Mouse (Mus musculus) neural tube, embryonic 14.5 days (tissue): ENCODE measurements around the gene Apobec1. TPM values are rescaled to one million over a fixed set of nuclear protein-coding genes. Genes with fewer than 3 reads are reported as not detected.

Source experiments
- ATAC-seq: fragments of 200-750 bp; cut with Nextera tagmentation; 2 replicates; pipeline ENCODE4 v1.8.0; 2017; ENCODE audit warnings: low read depth, mild to moderate bottlenecking, moderate TSS enrichment, moderate library complexity
- H3K27ac ChIP-seq: fragments of 300-500 bp; sonication (generic); 2 replicates; pipeline ENCODE4 v1.5.1; 2014; ENCODE audit warnings: low read depth, mild to moderate bottlenecking, control low read depth, low read length, moderate library complexity, mixed read lengths
- H3K27me3 ChIP-seq: fragments of 300-500 bp; sonication (generic); 2 replicates; pipeline ENCODE4 v1.6.1; 2014; ENCODE audit warnings: low read length; ENCODE audit not compliant: control insufficient read depth, insufficient read depth
- H3K36me3 ChIP-seq: fragments of 300-500 bp; sonication (generic); 2 replicates; pipeline ENCODE4 v1.6.1; 2014; ENCODE audit warnings: low read length, mixed read lengths; ENCODE audit not compliant: control insufficient read depth, insufficient read depth
- H3K4me1 ChIP-seq: fragments of 300-500 bp; sonication (generic); 2 replicates; pipeline ENCODE4 v1.6.1; 2014; ENCODE audit warnings: low read length; ENCODE audit not compliant: control insufficient read depth, insufficient read depth
- H3K4me2 ChIP-seq: fragments of 300-500 bp; sonication (generic); 2 replicates; pipeline ENCODE4 v1.6.1; 2014; ENCODE audit warnings: mild to moderate bottlenecking, low read depth, low read length, control low read depth
- H3K4me3 ChIP-seq: fragments of 300-500 bp; sonication (generic); 2 replicates; pipeline ENCODE4 v1.5.1; 2014; ENCODE audit warnings: low read depth, low read length, control low read depth, mixed read lengths
- H3K9ac ChIP-seq: fragments of 300-500 bp; sonication (generic); replicated peaks from 2 replicates; pipeline ENCODE4 v1.6.1; 2014; ENCODE audit warnings: low read depth, mild to moderate bottlenecking, control low read depth, low read length, mixed read lengths
- H3K9me3 ChIP-seq: fragments of 300-500 bp; sonication (generic); 2 replicates; pipeline ENCODE4 v1.6.1; 2016; ENCODE audit warnings: low read length; ENCODE audit not compliant: control insufficient read depth
- WGBS: fragments of 180-500 bp; shearing (Covaris S2); extraction: QIAGEN DNeasy Blood & Tissue Kit; methylation state at CpG from one replicate; pipeline ENCODE4 v1.1.7; 2014; 5-methylcytosine and 5-hydroxymethylcytosine counted together
- polyA plus RNA-seq: library from polyadenylated mRNA; unstranded; fragments of >200 nt; fragmentation: Nextera tagmentation; extraction: Ambion mirVana; gene quantifications from 2 replicates; pipeline ENCODE4 v1.2.1, GENCODE M21; 2014

Apobec1 gene
- polyA plus RNA-seq, 1 experiment from 2014 or later = 1.1 TPM

GRCm38 (mm10) chr6:122599054-122599737 lies 3.0 kb downstream of the Apobec1 start:
- Histone ChIP-seq H3K27ac (no peak overlapping the region), H3K9ac (no peak overlapping the region), H3K27me3 (no peaks in the 10 kb centered on the region), H3K9me3 (no peaks in the 10 kb centered on the region), H3K4me1 (no peaks in the 10 kb centered on the region), H3K36me3 (no peaks in the 10 kb centered on the region), H3K4me3 (no peak overlapping the region), H3K4me2 (no peak overlapping the region)
- ATAC-seq = no peak
- 95% methylated on average over 9 of the region's 9 CpGs for WGBS

- Histone ChIP-seq H3K4me2 (no peak overlapping the region), H3K9me3 (no peaks in the 10 kb centered on the region), H3K4me1 (no peaks in the 10 kb centered on the region), H3K36me3 (no peaks in the 10 kb centered on the region), H3K27ac (no peak overlapping the region), H3K9ac (no peak overlapping the region), H3K27me3 (no peaks in the 10 kb centered on the region), H3K4me3 (no peak overlapping the region)
- WGBS = 92% methylated on average over 6 of the region's 6 CpGs
- ATAC-seq = no peak
These were observed 3.8 kb downstream of the Apobec1 start for GRCm38 (mm10) chr6:122598436-122598835.

- Histone ChIP-seq H3K36me3 (no peaks in the 10 kb centered on the region), H3K27me3 (no peaks in the 10 kb centered on the region), H3K4me1 (no peaks in the 10 kb centered on the region), H3K4me3 (no peak overlapping the region), H3K4me2 (no peak overlapping the region), H3K9me3 (no peaks in the 10 kb centered on the region), H3K27ac (no peak overlapping the region), H3K9ac (no peak overlapping the region)
- 94% methylated on average over 4 of the region's 4 CpGs for WGBS
- no peak for ATAC-seq
These were observed 4.2 kb downstream of the Apobec1 start for GRCm38 (mm10) chr6:122598014-122598413.

- no peaks in the 10 kb centered on the region for H3K4me1 ChIP-seq
- H3K27ac ChIP-seq = no peak overlapping the region
- 87% methylated on average over 7 of the region's 7 CpGs for WGBS
- H3K36me3 ChIP-seq = no peaks in the 10 kb centered on the region
- no peak overlapping the region for H3K4me2 ChIP-seq
- no peaks in the 10 kb centered on the region for H3K9me3 ChIP-seq
- H3K4me3 ChIP-seq = no peak overlapping the region
- no peak overlapping the region for H3K9ac ChIP-seq
- H3K27me3 ChIP-seq = no peaks in the 10 kb centered on the region
- no peak for ATAC-seq
These were observed 5.6 kb downstream of the Apobec1 start for GRCm38 (mm10) chr6:122596608-122597007.

- no peaks in the 10 kb centered on the region for H3K4me1 ChIP-seq
- ATAC-seq = peak; percentile 69; the same call in 1 of the 2 replicates
- no peak overlapping the region for H3K4me2 ChIP-seq
- no peak overlapping the region for H3K4me3 ChIP-seq
- no peak overlapping the region for H3K9ac ChIP-seq
- no peaks in the 10 kb centered on the region for H3K9me3 ChIP-seq
- H3K27ac ChIP-seq = no peak overlapping the region
- no peaks in the 10 kb centered on the region for H3K36me3 ChIP-seq
- no peaks in the 10 kb centered on the region for H3K27me3 ChIP-seq
- WGBS = 40% methylated on average over 7 of the region's 7 CpGs
These were observed 6.6 kb downstream of the Apobec1 start for GRCm38 (mm10) chr6:122595637-122596036.

- H3K36me3 ChIP-seq = no peaks in the 10 kb centered on the region
- no peak overlapping the region for H3K27ac ChIP-seq
- no peaks in the 10 kb centered on the region for H3K4me1 ChIP-seq
- no peaks in the 10 kb centered on the region for H3K9me3 ChIP-seq
- 80% methylated on average over 2 of the region's 2 CpGs for WGBS
- no peak overlapping the region for H3K4me3 ChIP-seq
- H3K4me2 ChIP-seq = no peak overlapping the region
- H3K27me3 ChIP-seq = no peaks in the 10 kb centered on the region
- no peak overlapping the region for H3K9ac ChIP-seq
- no peak for ATAC-seq
These were observed 9.3 kb downstream of the Apobec1 start for GRCm38 (mm10) chr6:122592905-122593304.

GRCm38 (mm10) chr6:122591027-122591758 lies 11.1 kb downstream of the Apobec1 start:
- no peak for ATAC-seq
- no peaks in the 10 kb centered on the region for H3K4me1 ChIP-seq
- no peak overlapping the region for H3K27ac ChIP-seq
- H3K4me2 ChIP-seq = no peak overlapping the region
- no peaks in the 10 kb centered on the region for H3K27me3 ChIP-seq
- no peaks in the 10 kb centered on the region for H3K36me3 ChIP-seq
- 88% methylated on average over 13 of the region's 13 CpGs for WGBS
- H3K9me3 ChIP-seq = no peaks in the 10 kb centered on the region
- no peak overlapping the region for H3K9ac ChIP-seq
- no peak overlapping the region for H3K4me3 ChIP-seq

- Histone ChIP-seq H3K9ac (no peak overlapping the region), H3K4me1 (no peaks in the 10 kb centered on the region), H3K36me3 (no peaks in the 10 kb centered on the region), H3K27me3 (no peaks in the 10 kb centered on the region), H3K27ac (no peak overlapping the region), H3K9me3 (no peaks in the 10 kb centered on the region), H3K4me2 (no peak overlapping the region), H3K4me3 (no peak overlapping the region)
- no peak for ATAC-seq
- 82% methylated on average over 1 of the region's 1 CpGs for WGBS
These were observed 23.2 kb downstream of the Apobec1 start for GRCm38 (mm10) chr6:122579086-122579485.

GRCm38 (mm10) chr6:122577030-122577429 lies 25.2 kb downstream of the Apobec1 start:
- no peak overlapping the region for H3K9ac ChIP-seq
- no peak overlapping the region for H3K4me2 ChIP-seq
- 94% methylated on average over 3 of the region's 3 CpGs for WGBS
- H3K27ac ChIP-seq = no peak overlapping the region
- H3K4me1 ChIP-seq = no peaks in the 10 kb centered on the region
- ATAC-seq = no peak
- H3K9me3 ChIP-seq = no peaks in the 10 kb centered on the region
- no peaks in the 10 kb centered on the region for H3K36me3 ChIP-seq
- no peak overlapping the region for H3K4me3 ChIP-seq
- no peaks in the 10 kb centered on the region for H3K27me3 ChIP-seq
